Mouse (Mus musculus): ENCODE results near the gene Csmd2.

DNA sequence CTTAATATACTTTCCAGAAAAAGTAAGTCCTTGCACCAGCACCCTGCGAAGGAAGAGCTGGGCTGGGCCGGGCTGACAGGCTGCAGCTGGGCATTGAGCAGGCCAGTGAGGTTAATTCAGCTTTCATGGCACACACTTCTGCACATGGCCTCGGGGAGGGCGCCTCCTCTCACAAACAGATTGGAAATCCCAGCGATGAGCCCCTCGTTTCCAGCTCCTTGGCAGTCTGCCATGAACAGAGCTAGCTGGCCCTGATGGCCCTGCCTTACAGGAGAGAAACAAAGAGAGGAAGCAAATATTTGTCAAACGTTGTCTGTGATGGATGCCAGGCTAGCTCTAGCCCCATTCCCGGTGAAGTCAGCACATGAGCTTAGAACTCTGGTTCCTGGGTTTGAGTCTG lies 463.3 kb downstream of the Csmd2 start:
- TF ChIP-seq ZNF384 (IDR thresholded peaks at IDR 0.05; ENCODE audit: low read depth, low read length) (no peak), HCFC1 (IDR thresholded peaks at IDR 0.05; ENCODE audit: borderline replicate concordance, insufficient read depth, low read length) (no peak), CHD2 (IDR thresholded peaks at IDR 0.05; ENCODE audit: low read depth, low read length) (no peak), MAFK (IDR thresholded peaks at IDR 0.05; ENCODE audit: insufficient read depth, low read depth, low read length) (no peak)
